8 mouse cellular contexts compared by ENCODE assay signal in the genomic region with DNA sequence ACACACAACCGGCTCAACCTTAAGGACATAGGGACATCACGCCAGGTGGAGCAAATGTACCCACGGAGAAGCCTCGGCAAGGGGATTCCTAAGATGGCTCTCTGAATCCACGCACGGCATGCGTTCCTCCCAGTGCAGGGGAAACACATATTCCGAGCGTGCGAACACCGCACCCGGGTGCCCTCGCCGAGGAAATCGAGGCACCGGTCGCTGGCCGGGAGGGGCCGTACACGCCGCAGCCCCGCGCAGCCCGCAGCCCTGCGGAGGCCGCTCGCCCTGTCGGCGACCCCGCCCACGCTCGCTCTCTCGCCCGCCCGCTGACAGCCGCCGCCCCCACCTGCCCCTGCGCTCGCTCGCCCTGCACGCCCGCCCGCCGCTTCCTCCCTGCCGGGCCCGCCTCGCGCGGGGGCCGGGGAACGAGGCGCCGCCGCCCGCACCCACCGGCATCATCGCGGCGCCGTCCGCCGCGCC. TPM values are rescaled to one million over a fixed set of nuclear protein-coding genes. Genes with fewer than 3 reads are reported as not detected.
DNase-seq lines count a peak whose midpoint lies in the region; ATAC-seq and TF ChIP-seq lines count a peak whose summit lies in the region.

No protein-coding gene starts in this region.

- WGBS in forebrain, embryonic 15.5 days: under 1% methylated on average over 52 of the region's 63 CpGs

- peak; percentile 73 for DNase-seq in heart, postnatal 4 days
- DNase-seq in layer of hippocampus, postnatal 25 days (ENCODE audit: extremely low spot score in 1 of 2, low spot score in 1 of 2): peak; percentile 37 to 50
- DNase-seq in right cerebral cortex, postnatal 4 days: peak; percentile 63
- DNase-seq in MN1 (ENCODE audit: low spot score): no peak

- no peaks in the 10 kb centered on the region for H3K36me3 ChIP-seq in ES-Bruce4 (ENCODE audit: control insufficient read depth, insufficient read depth, low read length, poor library complexity, severe bottlenecking)
- no peaks in the 10 kb centered on the region for H3K36me3 ChIP-seq in forebrain, embryonic 15.5 days

- peak overlapping the region; percentile 85 for H3K4me2 ChIP-seq in forebrain, embryonic 15.5 days (replicated peaks)

- peak; percentile 65; the same call in 1 of the 2 replicates for ATAC-seq in forebrain, embryonic 15.5 days (replicated peaks)
- peak; percentile 51 for ATAC-seq in megakaryocyte, adult 5-6 weeks (ENCODE audit: poor library complexity, severe bottlenecking)

- H3K27ac ChIP-seq in ES-Bruce4 (ENCODE audit: insufficient read depth, low read length): no peak overlapping the region
- peak overlapping the region; percentile 74 for H3K27ac ChIP-seq in brown adipose tissue, adult 24 weeks (replicated peaks; ENCODE audit: low read depth, low read length)
- peak overlapping the region; percentile 93 for H3K27ac ChIP-seq in forebrain, embryonic 15.5 days (replicated peaks)

- TF ChIP-seq CTCF in ES-Bruce4 (IDR thresholded peaks at IDR 0.05; ENCODE audit: low read depth, low read length): no peak

- no peaks in the 10 kb centered on the region for H3K4me1 ChIP-seq in ES-Bruce4 (ENCODE audit: control insufficient read depth, insufficient read depth, low read length)
- H3K4me1 ChIP-seq in brown adipose tissue, adult 24 weeks (ENCODE audit: control insufficient read depth, insufficient read depth, insufficient read length, low read length): peaks cover 7% of the 10 kb centered on the region; the same call in 1 of the 2 replicates
- H3K4me1 ChIP-seq in forebrain, embryonic 15.5 days: peaks cover 13% of the 10 kb centered on the region

- H3K27me3 ChIP-seq in ES-Bruce4 (ENCODE audit: control insufficient read depth, insufficient read depth, low read length, poor library complexity, severe bottlenecking): no peaks in the 10 kb centered on the region
- peaks cover 7% of the 10 kb centered on the region; the same call in 1 of the 2 replicates for H3K27me3 ChIP-seq in forebrain, embryonic 15.5 days

- H3K9ac ChIP-seq in ES-Bruce4 (ENCODE audit: low read depth, poor library complexity, severe bottlenecking): peak overlapping the region; percentile 45
- H3K9ac ChIP-seq in forebrain, embryonic 15.5 days (replicated peaks): peak overlapping the region; percentile 77

- TF ChIP-seq EP300 in ES-Bruce4 (IDR thresholded peaks at IDR 0.05; ENCODE audit: insufficient read depth, low read depth, low read length): no peak

- TF ChIP-seq POLR2A in ES-Bruce4 (IDR thresholded peaks at IDR 0.05; ENCODE audit: insufficient read depth, low read length): no peak

- peak overlapping the region; percentile 69 for H3K4me3 ChIP-seq in ES-Bruce4 (ENCODE audit: low read depth, low read length)
- H3K4me3 ChIP-seq in brown adipose tissue, adult 24 weeks (ENCODE audit: insufficient read depth, low read depth, low read length): peak overlapping the region; percentile 91
- peak overlapping the region; percentile 69 for H3K4me3 ChIP-seq in forebrain, embryonic 15.5 days

- no peaks in the 10 kb centered on the region for H3K9me3 ChIP-seq in ES-Bruce4 (replicated peaks; ENCODE audit: control insufficient read depth, insufficient read depth, low read length, poor library complexity, severe bottlenecking)
- no peaks in the 10 kb centered on the region for H3K9me3 ChIP-seq in forebrain, embryonic 15.5 days

RNA-seq across cellular contexts. Expression of a gene that starts 0.5 kb away (rescaled TPM):
- 7.8 and 8.9 TPM in 2 replicates for polyA plus RNA-seq in ES-Bruce4 (2011; ENCODE audit: insufficient read depth, insufficient read length, low read depth, missing spikeins)
- 4.5 and 5.9 TPM in 2 replicates for polyA plus RNA-seq in brown adipose tissue, adult 24 weeks (2012; ENCODE audit: insufficient read depth, insufficient read length, missing spikeins)
- polyA plus RNA-seq in forebrain, embryonic 15.5 days (2015; fragmentation: Nextera tagmentation; extraction: Ambion mirVana): 21.4 and 22.6 TPM in 2 replicates
- 10 to 100 TPM; 24.8 to 25.7 TPM for total RNA-seq in heart, postnatal 4 days (2021)
- 10 to 100 TPM; 89.5 to 91.9 TPM for total RNA-seq in layer of hippocampus, postnatal 25 days (2021)
- total RNA-seq in megakaryocyte, adult 5-6 weeks (2015): 3.8 and 6.9 TPM in 2 replicates
- 2.8 and 3.3 TPM in 2 replicates for total RNA-seq in megakaryocyte, adult 5-6 weeks (2017)

RNA-seq across cellular contexts. Expression of a gene that starts 59.3 kb away (rescaled TPM):
- polyA plus RNA-seq in ES-Bruce4 (2011; ENCODE audit: insufficient read depth, insufficient read length, low read depth, missing spikeins): 386 and 394 TPM in 2 replicates
- 2,071 and 2,182 TPM in 2 replicates for polyA plus RNA-seq in brown adipose tissue, adult 24 weeks (2012; ENCODE audit: insufficient read depth, insufficient read length, missing spikeins)
- 615 and 675 TPM in 2 replicates for polyA plus RNA-seq in forebrain, embryonic 15.5 days (2015; fragmentation: Nextera tagmentation; extraction: Ambion mirVana)
- 1,000 to 10,000 TPM; 1,243 to 1,298 TPM for total RNA-seq in heart, postnatal 4 days (2021)
- 100 to 1,000 TPM; 374 to 410 TPM for total RNA-seq in layer of hippocampus, postnatal 25 days (2021)
- total RNA-seq in megakaryocyte, adult 5-6 weeks (2015): 371 and 395 TPM in 2 replicates
- 580 and 630 TPM in 2 replicates for total RNA-seq in megakaryocyte, adult 5-6 weeks (2017)
